10 mouse cellular contexts compared by ENCODE assay signal in the genomic region with DNA sequence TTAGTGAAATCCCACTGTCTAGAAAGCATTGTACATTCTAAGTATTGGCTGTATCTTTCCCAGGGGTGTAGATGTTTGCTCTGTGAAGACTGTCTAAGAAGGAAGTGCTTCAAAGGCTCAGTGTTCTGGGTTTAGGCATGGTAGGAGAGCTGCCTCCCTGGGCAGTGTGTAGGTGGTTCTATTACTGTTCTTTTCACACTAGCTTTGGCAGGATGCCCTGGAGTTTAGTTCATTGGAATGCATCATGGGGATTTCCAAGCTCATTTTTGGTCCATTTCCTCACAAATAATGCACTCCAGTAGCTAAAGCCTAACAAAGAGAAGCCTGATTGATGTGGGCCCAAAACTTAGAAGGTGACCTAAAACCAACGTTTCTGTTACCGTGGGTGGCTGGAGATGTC.
DNase-seq lines count a peak whose midpoint lies in the region; ATAC-seq and TF ChIP-seq lines count a peak whose summit lies in the region.
"Had no signal": no experiment of that assay in that cellular context is flagged by ENCODE, and none has a peak within 500 bp of the region (broad histone marks: within the 10 kb centered on the region; RNA-seq: fewer than 3 reads in every experiment).

No protein-coding gene starts in this region.

- 22% methylated on average over 2 of the region's 2 CpGs for WGBS in forebrain, embryonic 14.5 days

- peaks cover 0 to 17% of the 10 kb centered on the region in 2 experiments; a peak in 2 of 4 replicates for H3K36me3 ChIP-seq in MEL (ENCODE audit: control insufficient read depth in 1 of 2, insufficient read depth in 2 of 2, low read length in 2 of 2)
- H3K36me3 ChIP-seq in forebrain, embryonic 14.5 days (ENCODE audit: control insufficient read depth, insufficient read depth, low read length) = no peaks in the 10 kb centered on the region
- H3K36me3 ChIP-seq: hindbrain, embryonic 15.5 days; midbrain, embryonic 12.5 days had no signal

- H3K27me3 ChIP-seq in MEL (ENCODE audit: control insufficient read depth in 1 of 2, insufficient read depth in 2 of 2, low read length in 2 of 2) = no peaks in the 10 kb centered on the region
- H3K27me3 ChIP-seq in forebrain, embryonic 14.5 days (replicated peaks; ENCODE audit: control insufficient read depth, insufficient read depth, low read length) = no peaks in the 10 kb centered on the region
- H3K27me3 ChIP-seq: hindbrain, embryonic 15.5 days; midbrain, embryonic 12.5 days had no signal

- no peak for TF ChIP-seq RAD21 in MEL (IDR thresholded peaks at IDR 0.05; ENCODE audit: low read depth, low read length)

- H3K4me2 ChIP-seq in forebrain, embryonic 14.5 days (ENCODE audit: low read length) = no peak overlapping the region
- H3K4me2 ChIP-seq: hindbrain, embryonic 15.5 days; midbrain, embryonic 12.5 days had no signal

- TF ChIP-seq CTCF in MEL (IDR thresholded peaks at IDR 0.05 in 2 of 3, conservative IDR thresholded peaks at IDR 0.05 in 1 of 3; ENCODE audit: control insufficient read depth in 1 of 3, insufficient read depth in 1 of 3, low read depth in 2 of 3, low read length in 3 of 3, poor library complexity in 1 of 3, severe bottlenecking in 1 of 3) = no peak

- no peak overlapping the region for H3K27ac ChIP-seq in MEL (ENCODE audit: control insufficient read depth, low read depth, low read length)
- H3K27ac ChIP-seq in forebrain, embryonic 14.5 days (ENCODE audit: low read depth, low read length) = no peak overlapping the region
- H3K27ac ChIP-seq: hindbrain, embryonic 15.5 days; midbrain, embryonic 12.5 days had no signal

- no peak overlapping the region for H3K9ac ChIP-seq in MEL (ENCODE audit: control insufficient read depth, low read depth, low read length, poor library complexity, severe bottlenecking)
- H3K9ac ChIP-seq in forebrain, embryonic 14.5 days (ENCODE audit: low read length) = no peak overlapping the region
- H3K9ac ChIP-seq: hindbrain, embryonic 15.5 days; midbrain, embryonic 12.5 days had no signal

- peak; percentile 90 for DNase-seq in heart, adult 11 months
- DNase-seq in heart, postnatal 25 days (ENCODE audit: low spot score) = no peak
- peak; percentile 9 for DNase-seq in MEL (ENCODE audit: low read depth, low spot score)
- peak; percentile 64 for DNase-seq in forebrain, embryonic 14.5 days (ENCODE audit: low spot score)
- peak; percentile 85 to 88 for DNase-seq in left cerebral cortex, adult 18-20 months (ENCODE audit: low spot score in 2 of 2)
- no peak for DNase-seq in ovary, postnatal 14 days (ENCODE audit: low spot score)
- no peak for DNase-seq in thymus, postnatal 0 days (ENCODE audit: low spot score)
- no peak for DNase-seq in ovary, postnatal 10 days (ENCODE audit: low spot score)

- no peak for TF ChIP-seq POLR2A in MEL (IDR thresholded peaks at IDR 0.05; ENCODE audit: control insufficient read depth in 1 of 2, insufficient read depth in 1 of 2, low read depth in 1 of 2, low read length in 2 of 2, poor library complexity in 1 of 2)

- H3K4me1 ChIP-seq in MEL (ENCODE audit: control insufficient read depth in 1 of 2, insufficient read depth in 2 of 2, low read length in 2 of 2) = peaks cover 0 to 11% of the 10 kb centered on the region in 2 experiments; a peak in 2 of 4 replicates
- H3K4me1 ChIP-seq in forebrain, embryonic 14.5 days (ENCODE audit: control insufficient read depth, insufficient read depth, low read length) = 0 out of 2 replicates have a peak, but pooled peaks cover 8% of the 10 kb centered on the region
- H3K4me1 ChIP-seq: hindbrain, embryonic 15.5 days had no signal

- no peaks in the 10 kb centered on the region for H3K9me3 ChIP-seq in MEL (replicated peaks; ENCODE audit: insufficient read depth, low read length)
- H3K9me3 ChIP-seq in forebrain, embryonic 14.5 days (replicated peaks; ENCODE audit: control insufficient read depth, low read length) = no peaks in the 10 kb centered on the region
- H3K9me3 ChIP-seq: hindbrain, embryonic 15.5 days; midbrain, embryonic 12.5 days had no signal

- peak; percentile 32; the same call in 1 of the 2 replicates for ATAC-seq in forebrain, embryonic 14.5 days

- H3K4me3 ChIP-seq in MEL (ENCODE audit: control insufficient read depth in 1 of 2, insufficient read depth in 1 of 2, low read depth in 2 of 2, low read length in 2 of 2) = no peak overlapping the region
- no peak overlapping the region for H3K4me3 ChIP-seq in forebrain, embryonic 14.5 days (ENCODE audit: low read depth, low read length)
- H3K4me3 ChIP-seq: hindbrain, embryonic 15.5 days; midbrain, embryonic 12.5 days had no signal

- intact Hi-C loops in heart, postnatal 25 days (cut with DNase I) = no loop called here

- H3K79me2 ChIP-seq in MEL (ENCODE audit: control insufficient read depth, insufficient read depth, low read length, poor library complexity) = no peaks in the 10 kb centered on the region

- TF ChIP-seq EP300 in MEL (IDR thresholded peaks at IDR 0.05; ENCODE audit: low read depth in 1 of 2, low read length in 2 of 2) = no peak

TF ChIP-seq in MEL, 35 proteins besides CTCF, POLR2A, EP300 and RAD21:
- TF ChIP-seq JUND (IDR thresholded peaks at IDR 0.05; ENCODE audit: low read depth, low read length) = no peak

Comparison
In these comparisons a context has a peak if more than half of its experiments do, and no peak if none do; other contexts are left out.
1. DNase-seq: peak in heart, adult 11 months (single experiment), MEL (single experiment), forebrain, embryonic 14.5 days (single experiment) and left cerebral cortex, adult 18-20 months (2 of 2); none in heart, postnatal 25 days (single experiment), ovary, postnatal 14 days (single experiment), thymus, postnatal 0 days (single experiment) and ovary, postnatal 10 days (single experiment).